Mouse (Mus musculus) CH12.LX (cell line): ENCODE data around the gene Pgf. TPM values are rescaled to one million over a fixed set of nuclear protein-coding genes. Genes with fewer than 3 reads are reported as not detected.

Source experiments
- DNase-seq: peaks from one replicate; pipeline ENCODE4 v3.0.0-alpha.2; 2013; ENCODE audit errors: extremely low read depth
- H3K27ac ChIP-seq: 2 replicates; pipeline ENCODE4 v1.5.1; 2012; ENCODE audit warnings: low read depth, mild to moderate bottlenecking, control low read depth, moderate library complexity; ENCODE audit not compliant: insufficient read depth
- H3K27me3 ChIP-seq: replicated peaks from 2 replicates; pipeline ENCODE3; 2012; ENCODE audit warnings: inconsistent platforms
- H3K36me3 ChIP-seq, 2 experiments: replicated peaks in 1 of 2; 2 replicates each; pipeline versions ENCODE3 to v1.6.1; 2012; ENCODE audit warnings: inconsistent platforms in 1 of 2, low read length in 1 of 2, mild to moderate bottlenecking in 1 of 2, mixed read lengths in 1 of 2, moderate library complexity in 1 of 2; ENCODE audit not compliant: control insufficient read depth in 1 of 2, insufficient read depth in 1 of 2
- H3K4me1 ChIP-seq, 2 experiments: 2 replicates each; pipeline ENCODE4 v1.6.1; 2012; ENCODE audit warnings: inconsistent platforms in 1 of 2, moderate library complexity in 1 of 2; ENCODE audit not compliant: insufficient read depth in 2 of 2, control insufficient read depth in 1 of 2
- H3K4me2 ChIP-seq: 2 replicates; pipeline ENCODE4 v1.6.1; 2012; ENCODE audit warnings: low read depth, mild to moderate bottlenecking, control low read depth; ENCODE audit not compliant: poor library complexity, insufficient read depth, severe bottlenecking
- H3K4me3 ChIP-seq, 3 experiments: fragments of 150-350 bp in 1 of 3; sonication (generic) in 1 of 3; replicated peaks in 1 of 3; 2 replicates each; pipeline versions ENCODE3 to v1.5.1; 2011 to 2012; ENCODE audit warnings: low read depth in 2 of 3, low read length in 2 of 3, mild to moderate bottlenecking in 2 of 3, moderate library complexity in 2 of 3, control low read depth in 1 of 3, improper control_type of control experiment in 1 of 3, inconsistent platforms in 1 of 3, mixed read lengths in 1 of 3; ENCODE audit not compliant: poor library complexity in 1 of 3
- H3K79me2 ChIP-seq: replicated peaks from 2 replicates; pipeline ENCODE4 v1.6.1; 2012; ENCODE audit warnings: mild to moderate bottlenecking, moderate library complexity; ENCODE audit not compliant: control insufficient read depth, poor library complexity, insufficient read depth, severe bottlenecking; ENCODE audit errors: extremely low read depth
- H3K9ac ChIP-seq: 2 replicates; pipeline ENCODE4 v1.6.1; 2012; ENCODE audit warnings: low read depth, mild to moderate bottlenecking, control low read depth, moderate library complexity; ENCODE audit not compliant: insufficient read depth
- H3K9me3 ChIP-seq: replicated peaks from 2 replicates; pipeline ENCODE3; 2012; ENCODE audit warnings: low read length, inconsistent platforms, mixed read lengths
- BHLHE40 ChIP-seq: IDR thresholded peaks from 2 replicates; pipeline ENCODE4 v1.6.1; 2011; ENCODE audit warnings: mild to moderate bottlenecking, low read depth, low read length, improper control_type of control experiment
- CHD1 ChIP-seq: IDR thresholded peaks from 2 replicates; pipeline ENCODE4 v1.6.1; 2012; ENCODE audit warnings: low read depth, low read length, improper control_type of control experiment, inconsistent platforms
- CTCF ChIP-seq, 2 experiments: IDR thresholded peaks in 1 of 2; conservative IDR thresholded peaks in 1 of 2; 2 replicates each; pipeline ENCODE4 v1.5.1; 2011 to 2012; ENCODE audit warnings: low read depth in 2 of 2, low read length in 2 of 2, improper control_type of control experiment in 1 of 2, inconsistent platforms in 1 of 2, mild to moderate bottlenecking in 1 of 2, moderate library complexity in 1 of 2
- E2F4 ChIP-seq: IDR thresholded peaks from 2 replicates; pipeline ENCODE4 v1.6.1; 2011; ENCODE audit warnings: low read depth, low read length, improper control_type of control experiment; ENCODE audit not compliant: insufficient replicate concordance
- EP300 ChIP-seq: IDR thresholded peaks from 2 replicates; pipeline ENCODE4 v1.6.1; 2011; ENCODE audit warnings: low read length, improper control_type of control experiment
- ETS1 ChIP-seq: conservative IDR thresholded peaks from 2 replicates; pipeline ENCODE4 v1.6.1; 2012; ENCODE audit warnings: low read depth, mild to moderate bottlenecking, inconsistent platforms, low read length, improper control_type of control experiment, moderate library complexity
- IRF4 ChIP-seq: IDR thresholded peaks from 2 replicates; pipeline ENCODE4 v1.6.1; 2014; ENCODE audit warnings: low read depth, mild to moderate bottlenecking, inconsistent platforms, low read length, improper control_type of control experiment
- JUN ChIP-seq: IDR thresholded peaks from 2 replicates; pipeline ENCODE4 v1.6.1; 2011; ENCODE audit warnings: low read depth, mild to moderate bottlenecking, low read length, improper control_type of control experiment, moderate library complexity; ENCODE audit not compliant: insufficient read depth
- KAT2A ChIP-seq: IDR thresholded peaks from 2 replicates; pipeline ENCODE4 v1.6.1; 2012; ENCODE audit warnings: low read length, improper control_type of control experiment, inconsistent platforms; ENCODE audit not compliant: insufficient replicate concordance
- MAX ChIP-seq: IDR thresholded peaks from 2 replicates; pipeline ENCODE4 v1.6.1; 2011; ENCODE audit warnings: low read length, improper control_type of control experiment
- MAZ ChIP-seq: IDR thresholded peaks from 2 replicates; pipeline ENCODE4 v1.6.1; 2012; ENCODE audit warnings: low read depth, mild to moderate bottlenecking, inconsistent platforms, low read length, improper control_type of control experiment, moderate library complexity
- MXI1 ChIP-seq: IDR thresholded peaks from 2 replicates; pipeline ENCODE4 v1.6.1; 2011; ENCODE audit warnings: mild to moderate bottlenecking, low read depth, low read length, improper control_type of control experiment
- MYC ChIP-seq: IDR thresholded peaks from 2 replicates; pipeline ENCODE4 v1.6.1; 2011; ENCODE audit warnings: low read depth, mild to moderate bottlenecking, improper control_type of control experiment, low read length
- NELFE ChIP-seq: IDR thresholded peaks from 2 replicates; pipeline ENCODE4 v1.6.1; 2011; ENCODE audit warnings: low read depth, low read length, improper control_type of control experiment
- NRF1 ChIP-seq: IDR thresholded peaks from 2 replicates; pipeline ENCODE4 v1.6.1; 2014; ENCODE audit warnings: low read depth, mild to moderate bottlenecking, inconsistent platforms, low read length, improper control_type of control experiment, moderate library complexity
- PAX5 ChIP-seq: IDR thresholded peaks from 2 replicates; pipeline ENCODE4 v1.6.1; 2012; ENCODE audit warnings: low read length, inconsistent platforms, mixed read lengths
- POLR2AphosphoS2 ChIP-seq: IDR thresholded peaks from 2 replicates; pipeline ENCODE4 v1.6.1; 2011; ENCODE audit warnings: low read depth, low read length, improper control_type of control experiment
- SMC3 ChIP-seq: IDR thresholded peaks from 2 replicates; pipeline ENCODE4 v1.6.1; 2011; ENCODE audit warnings: low read depth, low read length, improper control_type of control experiment
- TBP ChIP-seq: conservative IDR thresholded peaks from 2 replicates; pipeline ENCODE4 v1.6.1; 2011; ENCODE audit warnings: low read depth, low read length, improper control_type of control experiment
- TCF12 ChIP-seq: IDR thresholded peaks from 2 replicates; pipeline ENCODE4 v1.6.1; 2014; ENCODE audit warnings: low read depth, mild to moderate bottlenecking, inconsistent platforms, low read length, improper control_type of control experiment
- UBTF ChIP-seq: IDR thresholded peaks from 2 replicates; pipeline ENCODE4 v1.6.1; 2012; ENCODE audit warnings: low read depth, mild to moderate bottlenecking, inconsistent platforms, low read length, improper control_type of control experiment, moderate library complexity
- USF1 ChIP-seq: IDR thresholded peaks from 2 replicates; pipeline ENCODE4 v1.6.1; 2014; ENCODE audit warnings: low read depth, mild to moderate bottlenecking, inconsistent platforms, low read length, improper control_type of control experiment
- USF2 ChIP-seq: conservative IDR thresholded peaks from 2 replicates; pipeline ENCODE4 v1.6.1; 2011; ENCODE audit warnings: low read depth, low read length, improper control_type of control experiment
- ZC3H11A ChIP-seq: IDR thresholded peaks from 2 replicates; pipeline ENCODE4 v1.6.1; 2012; ENCODE audit warnings: low read depth, mild to moderate bottlenecking, inconsistent platforms, low read length, improper control_type of control experiment
- ZMIZ1 ChIP-seq: IDR thresholded peaks from 2 replicates; pipeline ENCODE4 v1.6.1; 2012; ENCODE audit warnings: low read depth, mild to moderate bottlenecking, inconsistent platforms, low read length, improper control_type of control experiment
- dilution Hi-C: fragments of 300-500 bp; cut with MboI; formaldehyde crosslinking; loops from 2 replicates; pipeline ENCODE4 v1.14.3; 2020; ENCODE audit warnings: low sequenced_read_pairs; ENCODE audit not compliant: extremely low pct_unique_long_range_greater_than_20kb, extremely low pct_ligation_motif_present
- in situ Hi-C: fragments of 300-500 bp; cut with MboI; formaldehyde crosslinking; loops from 3 replicates; pipeline ENCODE4 v1.14.3; 2019; ENCODE audit warnings: low sequenced_read_pairs, low pct_ligation_motif_present, low pct_unique_long_range_greater_than_20kb, mixed read lengths
- polyA plus RNA-seq: library from polyadenylated mRNA; unstranded; fragments of >175 nt; gene quantifications from 2 replicates; pipeline ENCODE4 v1.2.1, GENCODE M21; 2012; ENCODE audit warnings: low read depth; ENCODE audit not compliant: insufficient read length
- total RNA-seq, 2 experiments: library from RNA; depleted of rRNA; stranded (reverse); fragments of 300-350 nt in 1 of 2; fragments of >200 nt in 1 of 2; gene quantifications; 2 replicates each; pipeline ENCODE4 v1.2.3; 2012 to 2014

Gene Pgf
- total and polyA plus RNA-seq, 3 experiments: 0.34 to 0.73 (median 0.64) TPM

- Histone ChIP-seq H3K4me3 (no peak overlapping the region), H3K79me2 (no peaks in the 10 kb centered on the region), H3K4me1 (peaks cover 6 to 10% of the 10 kb centered on the region in 2 experiments; a peak in 3 of 4 replicates), H3K9me3 (no peaks in the 10 kb centered on the region), H3K36me3 (no peaks in the 10 kb centered on the region), H3K4me2 (no peak overlapping the region), H3K27ac (no peak overlapping the region), H3K9ac (no peak overlapping the region), H3K27me3 (peaks cover 17% of the 10 kb centered on the region)
- dilution Hi-C loops: no loop called here
- in situ Hi-C loops: no loop called here
- no peak for DNase-seq
- TF ChIP-seq BHLHE40 (peak; percentile 41; the same call in 1 of the 2 replicates), CTCF (conservative IDR thresholded peaks at IDR 0.05 in 1 of 2, IDR thresholded peaks at IDR 0.05 in 1 of 2; ENCODE audit: low read depth in 2 of 2, low read length in 2 of 2) (peak; percentile 22 to 44; a peak in 3 of 4 replicates), IRF4 (no peak), SMC3 (peak; percentile 36), ZMIZ1 (no peak), NELFE (no peak)
These were observed 26.5 kb upstream of the Pgf start for GRCm38 (mm10) chr12:85204105-85204504.

- DNase-seq: no peak
- no peaks in the 10 kb centered on the region for H3K79me2 ChIP-seq
- H3K27me3 ChIP-seq: peaks cover 17% of the 10 kb centered on the region
- no peak overlapping the region for H3K9ac ChIP-seq
- H3K36me3 ChIP-seq: no peaks in the 10 kb centered on the region
- dilution Hi-C loops (no loop called here), in situ Hi-C loops (no loop called here)
- no peak overlapping the region for H3K27ac ChIP-seq
- no peaks in the 10 kb centered on the region for H3K9me3 ChIP-seq
- peaks cover 6% of the 10 kb centered on the region in 2 experiments; a peak in 3 of 4 replicates for H3K4me1 ChIP-seq
- H3K4me2 ChIP-seq: no peak overlapping the region
- H3K4me3 ChIP-seq: no peak overlapping the region
- TF ChIP-seq POLR2AphosphoS2 (no peak), PAX5 (no peak), MAZ (no peak), JUN (no peak), USF1 (no peak), KAT2A (no peak), E2F4 (no peak), NELFE (no peak), EP300 (no peak), TBP (no peak)
- TF ChIP-seq, all 38 proteins: peak for 0
These were observed 26.1 kb upstream of the Pgf start for GRCm38 (mm10) chr12:85203699-85204098.

- no peak overlapping the region for H3K4me2 ChIP-seq
- no peak for DNase-seq
- no peak overlapping the region for H3K27ac ChIP-seq
- in situ Hi-C loops (no loop called here), dilution Hi-C loops (no loop called here)
- no peak overlapping the region for H3K4me3 ChIP-seq
- H3K79me2 ChIP-seq: no peaks in the 10 kb centered on the region
- no peak for TF ChIP-seq CHD1
- no peak for TF ChIP-seq TCF12
- no peak for TF ChIP-seq MYC
- TF ChIP-seq NRF1: no peak
- no peak for TF ChIP-seq BHLHE40
- no peak for TF ChIP-seq ZMIZ1
- no peak for TF ChIP-seq MXI1
- no peak for TF ChIP-seq ZC3H11A
- no peak for TF ChIP-seq USF2
- TF ChIP-seq UBTF: no peak
- TF ChIP-seq USF1: no peak
- no peak for TF ChIP-seq MAZ
- no peak for TF ChIP-seq ETS1
- no peak for TF ChIP-seq MAX
- no peaks in the 10 kb centered on the region for H3K36me3 ChIP-seq
- H3K4me1 ChIP-seq: peaks cover 0 to 6% of the 10 kb centered on the region in 2 experiments; a peak in 1 of 4 replicates
- no peaks in the 10 kb centered on the region for H3K9me3 ChIP-seq
- no peak overlapping the region for H3K9ac ChIP-seq
- H3K27me3 ChIP-seq: peaks cover 17% of the 10 kb centered on the region
These were observed 24.6 kb upstream of the Pgf start for GRCm38 (mm10) chr12:85202191-85202590.
